Mouse (Mus musculus) spleen, adult 2 months (tissue): ENCODE data around the gene Atf7ip. TPM values are rescaled to one million over a fixed set of nuclear protein-coding genes. Genes with fewer than 3 reads are reported as not detected.

Experiments
- DNase-seq, 2 experiments: peaks; one replicate each; pipeline versions ENCODE4 v3.0.0 to v3.0.0-alpha.2; 2012 to 2021; ENCODE audit warnings: low spot score in 2 of 2, low read depth in 1 of 2
- H3K27ac ChIP-seq: fragments of 200-500 bp; 2 replicates; pipeline ENCODE4 v1.5.1; 2012; ENCODE audit warnings: low read length, inconsistent platforms; ENCODE audit not compliant: insufficient read depth
- H3K27me3 ChIP-seq: fragments of 200-500 bp; 2 replicates; pipeline ENCODE4 v1.6.1; 2012; ENCODE audit warnings: mild to moderate bottlenecking, moderate library complexity, low read length, inconsistent platforms; ENCODE audit not compliant: control insufficient read depth, insufficient read depth
- H3K36me3 ChIP-seq: fragments of 200-500 bp; 2 replicates; pipeline ENCODE4 v1.6.1; 2012; ENCODE audit warnings: mild to moderate bottlenecking, low read length, inconsistent platforms; ENCODE audit not compliant: control insufficient read depth, insufficient read depth
- H3K4me1 ChIP-seq: fragments of 200-500 bp; 2 replicates; pipeline ENCODE4 v1.6.1; 2011; ENCODE audit warnings: inconsistent platforms; ENCODE audit not compliant: control insufficient read depth, insufficient read depth, insufficient read length
- H3K4me3 ChIP-seq: fragments of 200-500 bp; 2 replicates; pipeline ENCODE4 v1.5.1; 2011; ENCODE audit warnings: mild to moderate bottlenecking, inconsistent platforms; ENCODE audit not compliant: insufficient read depth, insufficient read length; ENCODE audit errors: extremely low read depth
- CTCF ChIP-seq: fragments of 200-500 bp; IDR thresholded peaks from 2 replicates; pipeline ENCODE4 v1.5.1; 2011; ENCODE audit warnings: mild to moderate bottlenecking, inconsistent platforms; ENCODE audit not compliant: insufficient read depth, insufficient read length, insufficient replicate concordance; ENCODE audit errors: extremely low read depth
- POLR2A ChIP-seq: fragments of 200-500 bp; IDR thresholded peaks from 2 replicates; pipeline ENCODE4 v1.6.1; 2011; ENCODE audit warnings: low read depth, low read length, inconsistent platforms
- WGBS: fragments of 180-500 bp; shearing (Covaris S2); methylation state at CpG from one replicate; pipeline ENCODE4 v1.1.7; 2018; 5-methylcytosine and 5-hydroxymethylcytosine counted together
- polyA plus RNA-seq: library from polyadenylated mRNA; depleted of rRNA; stranded (reverse); fragments of >200 nt; gene quantifications from 2 replicates; pipeline ENCODE4 v1.2.3, GENCODE M21; 2012; rRNA removed

The Atf7ip gene
- polyA plus RNA-seq, 1 experiment, result 32.5 TPM

DNA sequence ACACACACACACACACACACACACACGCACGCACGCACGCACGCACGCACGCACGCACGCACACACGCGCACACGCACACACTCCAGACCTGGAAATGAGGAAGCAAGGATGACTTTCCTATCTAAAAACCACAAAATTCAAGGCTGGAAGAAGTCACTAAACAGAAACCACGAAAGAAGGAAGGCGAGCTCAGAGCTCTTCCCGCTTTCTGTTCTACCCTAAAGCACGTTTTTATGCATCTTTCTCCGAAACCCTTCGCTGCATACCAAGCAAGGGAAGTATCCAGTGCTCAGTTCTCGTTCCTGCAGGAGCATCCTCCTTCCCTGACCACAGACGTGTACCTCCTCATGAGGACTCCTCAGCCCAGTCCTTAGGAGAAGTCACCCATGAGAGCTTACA is 148.5 kb downstream of the Atf7ip start:
- Histone ChIP-seq H3K27ac (peak overlapping the region; percentile 85), H3K36me3 (no peaks in the 10 kb centered on the region), H3K4me1 (peaks cover 18% of the 10 kb centered on the region), H3K27me3 (no peaks in the 10 kb centered on the region), H3K4me3 (no peak overlapping the region)
- 68% methylated on average over 20 of the region's 20 CpGs for WGBS
- DNase-seq, result no peak
- TF ChIP-seq CTCF (no peak), POLR2A (no peak)

DNA sequence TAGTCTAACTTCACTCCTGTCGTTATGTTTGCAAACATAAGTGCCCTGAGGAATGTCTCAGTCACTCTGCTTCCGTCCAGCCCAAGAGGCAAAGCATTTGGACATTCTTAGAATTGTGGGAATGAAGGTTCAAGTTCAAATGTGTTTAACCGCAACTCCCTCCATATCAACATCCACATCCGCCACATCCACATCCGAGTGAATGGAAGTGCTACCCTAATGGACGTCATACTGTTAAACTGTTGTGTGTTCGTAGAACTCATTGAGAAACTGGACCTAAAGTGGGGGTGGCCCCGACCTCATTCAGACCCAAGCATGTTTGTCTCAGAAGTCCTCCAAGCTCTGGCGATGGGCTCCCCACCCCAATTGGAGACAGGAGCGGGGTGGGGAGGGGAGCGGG is 149.8 kb downstream of the Atf7ip start:
- no peak overlapping the region for H3K27ac ChIP-seq
- 83% methylated on average over 11 of the region's 11 CpGs for WGBS
- peaks cover 18% of the 10 kb centered on the region for H3K4me1 ChIP-seq
- H3K27me3 ChIP-seq, result no peaks in the 10 kb centered on the region
- TF ChIP-seq POLR2A, result no peak
- no peaks in the 10 kb centered on the region for H3K36me3 ChIP-seq
- no peak for DNase-seq
- no peak overlapping the region for H3K4me3 ChIP-seq

DNA sequence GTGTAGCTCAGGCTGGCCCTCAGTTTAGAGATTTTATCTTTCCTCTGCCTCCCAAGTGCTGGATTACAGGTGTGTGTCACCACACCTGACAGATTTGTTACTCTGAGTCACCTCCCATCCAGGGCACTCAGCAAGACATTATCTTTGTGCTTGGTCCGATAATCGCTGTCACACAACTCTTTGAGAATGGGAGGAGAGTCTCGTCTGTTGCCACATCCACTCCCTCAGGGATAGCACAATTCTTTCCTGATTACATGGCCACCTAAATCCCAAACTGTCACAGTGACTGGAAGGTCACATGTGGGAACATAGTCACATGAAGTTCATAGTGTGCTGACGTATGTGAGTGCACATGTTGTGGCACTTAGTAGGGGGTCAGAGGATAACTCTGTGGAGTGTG is 152.3 kb downstream of the Atf7ip start:
- H3K27me3 ChIP-seq, result peaks cover 6% of the 10 kb centered on the region; the same call in 1 of the 2 replicates
- H3K4me3 ChIP-seq, result no peak overlapping the region
- 89% methylated on average over 4 of the region's 4 CpGs for WGBS
- H3K4me1 ChIP-seq, result peaks cover 15% of the 10 kb centered on the region
- H3K36me3 ChIP-seq, result no peaks in the 10 kb centered on the region
- DNase-seq, result no peak
- H3K27ac ChIP-seq, result no peak overlapping the region
- TF ChIP-seq POLR2A, result no peak
- TF ChIP-seq CTCF, result no peak

DNA sequence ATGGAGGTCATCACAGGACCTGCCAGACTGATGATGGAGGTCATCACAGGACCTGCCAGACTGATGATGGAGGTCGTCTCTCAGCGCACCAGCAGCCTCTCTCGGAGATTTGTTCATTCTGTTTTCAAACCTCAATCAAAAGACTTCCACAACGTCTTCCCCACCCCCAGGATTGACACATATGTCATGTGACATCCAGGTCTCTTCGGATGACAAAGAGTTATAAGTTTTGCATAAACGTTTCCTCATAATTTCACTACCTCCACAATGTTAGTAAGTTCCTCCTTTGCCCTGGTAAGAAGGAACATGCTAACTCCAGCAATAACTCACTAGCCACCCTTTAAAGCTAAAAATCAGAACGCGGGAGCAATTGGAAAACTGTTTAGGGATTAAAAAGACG is 153.3 kb downstream of the Atf7ip start:
- Histone ChIP-seq H3K4me1 (peaks cover 11% of the 10 kb centered on the region), H3K4me3 (no peak overlapping the region), H3K36me3 (no peaks in the 10 kb centered on the region), H3K27me3 (peaks cover 6% of the 10 kb centered on the region; the same call in 1 of the 2 replicates), H3K27ac (peak overlapping the region; percentile 63; the same call in 1 of the 2 replicates)
- 64% methylated on average over 9 of the region's 9 CpGs for WGBS
- TF ChIP-seq CTCF (no peak), POLR2A (no peak; the same call in 1 of the 2 replicates)
- peak; percentile 36 to 71 for DNase-seq

Other genes with a start within 250 kb of the Atf7ip start
- not detected in 2 replicates for gene Gm8994, start 178.6 kb upstream of the Atf7ip start, polyA plus RNA-seq
- 0.14 TPM in 1 of 2 replicates, not detected in the other for gene E330021D16Rik, start 90.6 kb upstream of the Atf7ip start, polyA plus RNA-seq
- gene Plbd1, start 155.8 kb downstream of the Atf7ip start, polyA plus RNA-seq, result 64.4 and 64.6 TPM in 2 replicates